Mouse (Mus musculus) liver, embryonic 13.5 days (tissue): ENCODE measurements around the gene Esd. TPM values are rescaled to one million over a fixed set of nuclear protein-coding genes. Genes with fewer than 3 reads are reported as not detected.

Experiments
- ATAC-seq: fragments of 200-750 bp; cut with Nextera tagmentation; 2 replicates; pipeline ENCODE4 v1.8.0; 2017; ENCODE audit warnings: low read depth, mild to moderate bottlenecking, moderate number of reproducible peaks, moderate library complexity
- DNase-seq: peaks from one replicate; pipeline ENCODE4 v3.0.0; 2022
- H3K27ac ChIP-seq: fragments of 300-500 bp; sonication (generic); 2 replicates; pipeline ENCODE4 v1.5.1; 2015; ENCODE audit warnings: moderate library complexity, mild to moderate bottlenecking, inconsistent platforms
- H3K27me3 ChIP-seq: fragments of 300-500 bp; sonication (generic); 2 replicates; pipeline ENCODE4 v1.6.1; 2015; ENCODE audit warnings: mild to moderate bottlenecking, inconsistent platforms
- H3K36me3 ChIP-seq: fragments of 300-500 bp; sonication (generic); 2 replicates; pipeline ENCODE4 v1.6.1; 2015; ENCODE audit warnings: mild to moderate bottlenecking, inconsistent platforms
- H3K4me1 ChIP-seq: fragments of 300-500 bp; sonication (generic); replicated peaks from 2 replicates; pipeline ENCODE4 v1.6.1; 2015; ENCODE audit warnings: inconsistent platforms
- H3K4me2 ChIP-seq: fragments of 300-500 bp; sonication (generic); 2 replicates; pipeline ENCODE4 v1.6.1; 2015; ENCODE audit warnings: inconsistent platforms, mild to moderate bottlenecking, moderate library complexity
- H3K4me3 ChIP-seq: fragments of 300-500 bp; sonication (generic); replicated peaks from 2 replicates; pipeline ENCODE4 v1.5.1; 2015; ENCODE audit warnings: mild to moderate bottlenecking, inconsistent platforms
- H3K9ac ChIP-seq: fragments of 300-500 bp; sonication (generic); 2 replicates; pipeline ENCODE4 v1.6.1; 2015; ENCODE audit warnings: mild to moderate bottlenecking, inconsistent platforms
- H3K9me3 ChIP-seq: fragments of 300-500 bp; sonication (generic); replicated peaks from 2 replicates; pipeline ENCODE4 v1.6.1; 2016; ENCODE audit warnings: inconsistent platforms
- WGBS: fragments of 180-500 bp; shearing (Covaris S2); methylation state at CpG from one replicate; pipeline ENCODE4 v1.1.7; 2015; ENCODE audit not compliant: insufficient replicate concordance; 5-methylcytosine and 5-hydroxymethylcytosine counted together
- polyA plus RNA-seq: library from polyadenylated mRNA; unstranded; fragments of >200 nt; fragmentation: Nextera tagmentation; extraction: Ambion mirVana; gene quantifications from 2 replicates; pipeline ENCODE4 v1.2.1, GENCODE M21; 2015

Gene Esd
- polyA plus RNA-seq, 1 experiment from 2014 or later = 257 TPM

- no peaks in the 10 kb centered on the region for H3K4me1 ChIP-seq
- no peak for ATAC-seq
- peaks cover 5% of the 10 kb centered on the region; the same call in 1 of the 2 replicates for H3K9me3 ChIP-seq
- no peaks in the 10 kb centered on the region for H3K27me3 ChIP-seq
- H3K36me3 ChIP-seq = peaks cover 47% of the 10 kb centered on the region
- WGBS = 68% methylated on average over 10 of the region's 10 CpGs
- no peak for DNase-seq
- H3K9ac ChIP-seq = no peak overlapping the region
- H3K27ac ChIP-seq = no peak overlapping the region
- H3K4me3 ChIP-seq = no peak overlapping the region
- no peak overlapping the region for H3K4me2 ChIP-seq
Measured at GRCm38 (mm10) chr14:74797386-74798062, 65.4 kb downstream of the Esd start.

DNA sequence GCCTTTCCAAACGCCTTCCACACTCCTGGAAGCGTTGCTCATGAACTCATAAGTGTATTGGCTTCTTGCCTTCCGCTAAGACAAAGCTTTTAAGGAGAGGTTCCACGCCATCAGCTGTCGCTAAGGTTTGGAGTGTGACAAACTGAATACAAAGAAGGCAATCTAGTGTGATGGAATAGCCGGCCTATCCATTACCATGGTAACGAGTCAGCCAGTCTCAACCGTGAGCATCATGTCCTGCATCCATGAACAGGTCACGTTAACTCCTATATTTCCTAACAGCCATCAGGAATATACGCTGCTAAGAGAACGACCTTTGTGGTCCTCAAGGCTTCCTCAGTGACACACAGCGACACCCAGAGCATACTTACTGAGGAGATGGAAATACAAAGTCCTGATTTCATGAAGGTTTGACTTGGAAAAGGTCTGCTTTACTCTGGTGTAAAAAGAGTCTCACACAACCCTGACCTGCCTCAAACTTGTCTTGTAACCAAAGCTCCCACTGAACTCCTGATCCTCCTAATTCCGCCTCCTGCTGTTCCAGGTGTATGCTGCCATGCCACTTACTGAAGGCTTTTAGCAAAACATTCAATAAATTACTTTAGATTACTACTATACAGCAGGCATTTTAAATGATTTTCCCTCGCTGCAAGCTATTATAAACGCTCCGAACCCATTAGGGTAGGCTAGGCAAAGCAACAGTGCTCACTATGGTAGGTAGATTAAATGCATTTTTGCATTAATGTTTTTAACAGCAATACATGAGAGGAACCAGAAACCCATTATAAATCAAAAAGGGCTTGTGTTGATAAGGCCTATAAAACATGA lies 66.2 kb downstream of the Esd start:
- H3K9ac ChIP-seq = no peak overlapping the region
- H3K9me3 ChIP-seq = peaks cover 5% of the 10 kb centered on the region; the same call in 1 of the 2 replicates
- H3K27me3 ChIP-seq = no peaks in the 10 kb centered on the region
- H3K4me2 ChIP-seq = no peak overlapping the region
- H3K4me1 ChIP-seq = no peaks in the 10 kb centered on the region
- no peak for ATAC-seq
- no peak overlapping the region for H3K27ac ChIP-seq
- H3K36me3 ChIP-seq = peaks cover 49% of the 10 kb centered on the region
- DNase-seq = no peak
- 82% methylated on average over 16 of the region's 16 CpGs for WGBS
- H3K4me3 ChIP-seq = no peak overlapping the region

Other genes starting within 250 kb of the Esd start
- gene Htr2a, start 91.5 kb upstream of the Esd start, polyA plus RNA-seq = 0.17 and 0.27 TPM in 2 replicates
- gene Lrch1, start 215.6 kb downstream of the Esd start, polyA plus RNA-seq = 4.3 and 5.3 TPM in 2 replicates